Mouse (Mus musculus) stomach, postnatal 0 days (tissue): Measurements from ENCODE around the gene Nrsn2.

ENCODE experiments used
- CTCF ChIP-seq: IDR thresholded peaks from 2 replicates; pipeline ENCODE4 v1.5.1; 2016; ENCODE audit warnings: antibody characterized with exemption, low read depth, mild to moderate bottlenecking, moderate library complexity
- EP300 ChIP-seq: optimal IDR thresholded peaks from 2 replicates; pipeline ENCODE3; 2016; ENCODE audit warnings: antibody characterized with exemption

DNA sequence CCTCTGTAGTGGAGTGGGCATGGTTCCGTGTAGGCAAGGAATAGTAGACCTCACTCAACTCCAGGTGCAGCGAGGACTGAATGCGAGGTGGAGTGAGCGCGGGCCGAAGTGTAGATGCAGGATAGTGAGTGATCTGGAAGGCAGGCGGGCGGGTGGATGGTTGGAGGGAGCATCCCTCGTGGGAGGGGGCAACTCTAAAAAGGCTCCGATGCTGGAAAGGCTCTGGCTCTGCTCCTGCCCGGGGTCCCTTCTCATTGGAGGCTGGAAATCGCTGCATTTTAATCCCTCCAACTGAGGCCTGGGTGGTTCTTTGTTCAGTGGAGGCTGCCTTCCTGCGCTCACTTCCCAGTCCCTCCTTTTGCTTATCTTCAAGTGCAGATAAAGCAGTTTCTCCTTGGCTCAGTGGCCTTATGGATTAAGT lies 22.7 kb upstream of the Nrsn2 start:
- TF ChIP-seq EP300 (no peak), CTCF (no peak)
